Mouse (Mus musculus): ENCODE measurements around the gene Gm42688. TPM values are rescaled to one million over a fixed set of nuclear protein-coding genes. Genes with fewer than 3 reads are reported as not detected.
A peak's percentile ranks its signal among the peaks of the same experiment; 100 is the strongest.

The Gm42688 gene
- polyA plus RNA-seq, 1 experiment from 2014 or later: 4.3 TPM

DNA sequence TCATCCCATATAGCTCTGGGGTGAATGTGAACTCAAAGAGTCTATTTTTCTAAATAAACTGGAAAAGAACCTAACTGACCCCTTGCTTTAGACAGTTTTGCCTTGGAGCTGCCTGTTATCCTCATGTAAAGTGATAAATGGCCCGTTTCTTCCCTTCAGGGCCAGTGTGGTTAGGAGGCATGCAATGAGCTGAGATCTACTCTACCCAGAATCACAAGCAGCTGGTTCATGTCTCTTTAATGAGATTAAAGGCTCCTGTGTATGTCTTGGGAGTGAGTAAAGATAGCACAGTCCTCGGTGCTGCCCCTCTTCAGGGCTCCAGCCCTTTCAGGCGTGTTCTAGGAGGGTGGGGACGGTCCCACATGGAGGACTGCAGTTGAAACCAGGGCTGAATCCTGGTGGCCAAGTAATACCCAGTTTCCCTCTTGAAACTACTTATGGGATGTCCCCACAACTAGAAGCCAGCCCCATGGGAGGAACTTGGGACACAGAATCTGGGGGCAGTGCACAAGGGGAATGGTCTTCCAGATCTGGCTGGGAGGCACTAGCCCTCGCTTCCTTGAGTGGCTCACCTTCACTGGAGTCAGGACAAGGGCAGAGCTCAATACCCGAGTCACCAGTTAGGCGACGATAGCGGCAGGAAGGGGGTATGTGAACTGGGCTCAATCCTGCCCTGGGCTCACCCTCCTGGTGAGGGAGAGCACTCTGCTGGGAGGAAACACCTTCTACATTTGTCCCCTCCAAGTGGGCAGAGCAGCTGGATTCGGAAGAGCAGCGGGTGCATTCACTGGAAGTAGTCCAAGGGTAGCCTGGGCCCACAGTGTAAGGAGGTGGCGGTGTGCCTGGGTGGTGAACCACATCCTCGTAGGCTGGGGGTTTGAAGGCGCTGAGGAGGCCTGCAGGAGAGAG is 17.7 kb downstream of the Gm42688 start:
- H3K27ac ChIP-seq (replicated peaks; ENCODE audit: low read depth, low read length): no peak overlapping the region

GRCm38 (mm10) chr6:83119734-83120051 is 18.3 kb downstream of the Gm42688 start:
- Histone ChIP-seq H3K4me2 (ENCODE audit: low read length) (peak overlapping the region; percentile 97), H3K4me3 (replicated peaks; ENCODE audit: low read depth, low read length) (peak overlapping the region; percentile 74), H3K9me3 (ENCODE audit: control insufficient read depth, low read length) (no peaks in the 10 kb centered on the region), H3K27me3 (ENCODE audit: control insufficient read depth, insufficient read depth, low read length) (no peaks in the 10 kb centered on the region), H3K36me3 (ENCODE audit: control insufficient read depth, insufficient read depth, low read length) (peaks cover 32% of the 10 kb centered on the region), H3K9ac (replicated peaks; ENCODE audit: low read length) (peak overlapping the region; percentile 87), H3K27ac (replicated peaks; ENCODE audit: low read depth, low read length) (no peak overlapping the region), H3K4me1 (ENCODE audit: control insufficient read depth, insufficient read depth, low read length) (peaks cover 42% of the 10 kb centered on the region)
- DNase-seq (no peak), ATAC-seq (ENCODE audit: low FRiP score, low TSS enrichment) (no peak)
- WGBS: 40% methylated on average over 7 of the region's 7 CpGs

More for the DNA sequence above, 17.7 kb downstream of the Gm42688 start:
- no peak for DNase-seq
- peaks cover 41% of the 10 kb centered on the region for H3K4me1 ChIP-seq (ENCODE audit: control insufficient read depth, insufficient read depth, low read length)
- ATAC-seq (ENCODE audit: low FRiP score, low TSS enrichment): no peak
- 83% methylated on average over 14 of the region's 14 CpGs for WGBS
- H3K9me3 ChIP-seq (ENCODE audit: control insufficient read depth, low read length): no peaks in the 10 kb centered on the region
- H3K27me3 ChIP-seq (ENCODE audit: control insufficient read depth, insufficient read depth, low read length): no peaks in the 10 kb centered on the region
- H3K4me2 ChIP-seq (ENCODE audit: low read length): peak overlapping the region; percentile 97
- peaks cover 32% of the 10 kb centered on the region for H3K36me3 ChIP-seq (ENCODE audit: control insufficient read depth, insufficient read depth, low read length)
- 0 out of 2 replicates have a peak overlapping the region, but pooled peaks have one; percentile 87 for H3K9ac ChIP-seq (replicated peaks; ENCODE audit: low read length)
- H3K4me3 ChIP-seq (replicated peaks; ENCODE audit: low read depth, low read length): peak overlapping the region; percentile 74; the same call in 1 of the 2 replicates

- Histone ChIP-seq H3K9ac (replicated peaks; ENCODE audit: low read length) (peak within 1 kb of the TSS; percentile 89), H3K4me2 (ENCODE audit: low read length) (peak within 1 kb of the TSS; percentile 97), H3K4me1 (ENCODE audit: control insufficient read depth, insufficient read depth, low read length) (peaks cover 38% of the 10 kb centered on the region), H3K9me3 (ENCODE audit: control insufficient read depth, low read length) (no peaks in the 10 kb centered on the region), H3K4me3 (replicated peaks; ENCODE audit: low read depth, low read length) (peak within 1 kb of the TSS; percentile 74), H3K27ac (replicated peaks; ENCODE audit: low read depth, low read length) (peak within 1 kb of the TSS; percentile 98), H3K36me3 (ENCODE audit: control insufficient read depth, insufficient read depth, low read length) (peaks cover 32% of the 10 kb centered on the region), H3K27me3 (ENCODE audit: control insufficient read depth, insufficient read depth, low read length) (no peaks in the 10 kb centered on the region)
- WGBS: under 1% methylated on average over 38 of the region's 38 CpGs
- DNase-seq (peak; percentile 97), ATAC-seq (ENCODE audit: low FRiP score, low TSS enrichment) (peak; percentile 93)
These were observed 19.8 kb downstream of the Gm42688 start, which contains the start of gene Wbp1 for GRCm38 (mm10) chr6:83120930-83121862. Wbp1 (minus strand) TSS chr6:83121559.

GRCm38 (mm10) chr6:83121863-83122710 is 20.7 kb downstream of the Gm42688 start:
- Histone ChIP-seq H3K27ac (replicated peaks; ENCODE audit: low read depth, low read length) (peak overlapping the region; percentile 97), H3K27me3 (ENCODE audit: control insufficient read depth, insufficient read depth, low read length) (no peaks in the 10 kb centered on the region), H3K9me3 (ENCODE audit: control insufficient read depth, low read length) (no peaks in the 10 kb centered on the region), H3K4me1 (ENCODE audit: control insufficient read depth, insufficient read depth, low read length) (peaks cover 30% of the 10 kb centered on the region), H3K4me3 (replicated peaks; ENCODE audit: low read depth, low read length) (peak overlapping the region; percentile 74), H3K36me3 (ENCODE audit: control insufficient read depth, insufficient read depth, low read length) (peaks cover 28% of the 10 kb centered on the region), H3K4me2 (ENCODE audit: low read length) (peak overlapping the region; percentile 97), H3K9ac (replicated peaks; ENCODE audit: low read length) (peak overlapping the region; percentile 89)
- DNase-seq: peak; percentile 50
- peak; percentile 1; the same call in 1 of the 2 replicates for ATAC-seq (ENCODE audit: low FRiP score, low TSS enrichment)
- WGBS: 2% methylated on average over 50 of the region's 52 CpGs

DNA sequence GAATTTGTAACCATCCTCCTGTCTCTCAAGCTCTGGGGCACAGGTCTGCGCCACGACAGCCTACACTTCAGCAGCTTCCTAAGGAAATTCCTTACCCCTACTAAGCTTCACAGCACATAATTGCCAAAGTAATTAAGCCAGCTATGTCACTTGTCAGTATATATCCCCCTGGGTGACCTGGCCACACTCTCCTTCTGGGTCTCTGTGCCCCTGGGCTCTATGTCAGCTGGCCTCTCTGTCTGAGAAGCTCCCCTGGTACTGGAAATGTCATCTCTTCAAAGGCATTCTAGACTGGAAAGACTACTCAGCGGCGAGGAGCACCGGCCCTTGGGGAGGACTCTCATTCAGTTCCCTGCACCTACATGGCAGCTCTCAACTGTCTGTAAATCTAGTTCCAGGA is 21.5 kb downstream of the Gm42688 start:
- DNase-seq: no peak
- Histone ChIP-seq H3K27ac (replicated peaks; ENCODE audit: low read depth, low read length) (no peak overlapping the region), H3K27me3 (ENCODE audit: control insufficient read depth, insufficient read depth, low read length) (no peaks in the 10 kb centered on the region), H3K9ac (replicated peaks; ENCODE audit: low read length) (no peak overlapping the region), H3K4me1 (ENCODE audit: control insufficient read depth, insufficient read depth, low read length) (peaks cover 30% of the 10 kb centered on the region), H3K4me2 (ENCODE audit: low read length) (peak overlapping the region; percentile 97), H3K9me3 (ENCODE audit: control insufficient read depth, low read length) (no peaks in the 10 kb centered on the region), H3K36me3 (ENCODE audit: control insufficient read depth, insufficient read depth, low read length) (peaks cover 20% of the 10 kb centered on the region), H3K4me3 (replicated peaks; ENCODE audit: low read depth, low read length) (no peak overlapping the region; the same call in 1 of the 2 replicates)
- 69% methylated on average over 5 of the region's 5 CpGs for WGBS
- ATAC-seq (ENCODE audit: low FRiP score, low TSS enrichment): no peak

DNA sequence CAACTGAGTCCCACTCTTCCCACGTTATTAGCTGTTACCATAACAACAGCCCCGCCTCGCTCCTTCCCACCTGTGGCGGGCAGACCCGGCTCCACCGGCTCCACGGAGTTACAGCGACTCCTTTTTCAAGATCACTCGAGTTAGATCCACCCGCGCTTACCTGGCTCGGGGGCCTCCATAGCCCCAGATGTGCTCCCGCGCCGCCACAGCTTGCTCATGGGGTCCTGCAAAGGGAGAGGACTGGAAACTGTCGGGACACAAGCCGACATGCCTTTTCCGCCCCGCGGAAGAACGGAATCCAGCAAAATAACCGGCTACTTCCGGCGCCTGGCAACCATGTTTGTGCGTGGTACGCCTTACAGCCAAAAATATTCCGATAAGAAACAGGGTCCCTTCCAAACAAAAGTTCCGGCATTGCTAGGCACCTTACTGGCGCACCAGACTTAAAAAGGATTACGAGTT is 23.5 kb downstream of the Gm42688 start:
- H3K9ac ChIP-seq (replicated peaks; ENCODE audit: low read length): peak overlapping the region; percentile 57
- no peaks in the 10 kb centered on the region for H3K9me3 ChIP-seq (ENCODE audit: control insufficient read depth, low read length)
- H3K27me3 ChIP-seq (ENCODE audit: control insufficient read depth, insufficient read depth, low read length): no peaks in the 10 kb centered on the region
- WGBS: 1% methylated on average over 30 of the region's 30 CpGs
- peaks cover under 1% of the 10 kb centered on the region; the same call in 1 of the 2 replicates for H3K36me3 ChIP-seq (ENCODE audit: control insufficient read depth, insufficient read depth, low read length)
- H3K4me3 ChIP-seq (replicated peaks; ENCODE audit: low read depth, low read length): peak overlapping the region; percentile 55
- DNase-seq (peak; percentile 96), ATAC-seq (ENCODE audit: low FRiP score, low TSS enrichment) (peak; percentile 9; the same call in 1 of the 2 replicates)
- H3K4me1 ChIP-seq (ENCODE audit: control insufficient read depth, insufficient read depth, low read length): peaks cover 25% of the 10 kb centered on the region
- peak overlapping the region; percentile 56 for H3K27ac ChIP-seq (replicated peaks; ENCODE audit: low read depth, low read length)
- peak overlapping the region; percentile 93 for H3K4me2 ChIP-seq (ENCODE audit: low read length)

DNA sequence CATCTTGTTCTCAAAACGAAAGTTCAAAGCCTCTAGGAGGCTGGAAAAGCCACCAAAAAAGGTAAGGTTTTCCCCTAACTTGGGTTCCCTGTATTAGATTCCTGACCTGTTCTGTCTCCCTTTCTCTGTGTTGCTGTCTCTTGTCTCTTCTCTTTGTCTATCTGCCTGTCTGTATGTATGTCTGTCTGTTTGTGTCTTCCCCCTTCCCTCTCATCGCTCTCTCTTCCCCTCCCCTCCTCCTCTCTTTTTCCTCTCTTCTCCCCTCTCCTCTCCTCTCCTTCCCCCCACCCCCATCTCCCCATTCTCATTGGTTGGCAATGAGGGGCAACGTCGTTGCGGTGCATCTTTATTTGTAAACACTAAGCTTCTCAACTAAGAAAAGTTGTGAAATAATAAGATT is 23.9 kb downstream of the Gm42688 start, which contains the start of gene Ino80b:
Ino80b (minus strand) TSS at position 101 of the 400 bp plus-strand sequence.
- DNase-seq (no peak), ATAC-seq (ENCODE audit: low FRiP score, low TSS enrichment) (no peak)
- peak within 1 kb of the TSS; percentile 93 for H3K4me2 ChIP-seq (ENCODE audit: low read length)
- H3K27me3 ChIP-seq (ENCODE audit: control insufficient read depth, insufficient read depth, low read length): no peaks in the 10 kb centered on the region
- 26% methylated on average over 5 of the region's 5 CpGs for WGBS
- no peaks in the 10 kb centered on the region for H3K9me3 ChIP-seq (ENCODE audit: control insufficient read depth, low read length)
- H3K27ac ChIP-seq (replicated peaks; ENCODE audit: low read depth, low read length): peak within 1 kb of the TSS; percentile 56
- peak within 1 kb of the TSS; percentile 57 for H3K9ac ChIP-seq (replicated peaks; ENCODE audit: low read length)
- H3K4me3 ChIP-seq (replicated peaks; ENCODE audit: low read depth, low read length): peak within 1 kb of the TSS; percentile 55
- H3K4me1 ChIP-seq (ENCODE audit: control insufficient read depth, insufficient read depth, low read length): peaks cover 20% of the 10 kb centered on the region
- H3K36me3 ChIP-seq (ENCODE audit: control insufficient read depth, insufficient read depth, low read length): no peaks in the 10 kb centered on the region
